Mouse (Mus musculus): Measurements from ENCODE around the gene Hist1h2bf.
A peak's percentile ranks its signal among the peaks of the same experiment; 100 is the strongest.

Hist1h2bf gene

DNA sequence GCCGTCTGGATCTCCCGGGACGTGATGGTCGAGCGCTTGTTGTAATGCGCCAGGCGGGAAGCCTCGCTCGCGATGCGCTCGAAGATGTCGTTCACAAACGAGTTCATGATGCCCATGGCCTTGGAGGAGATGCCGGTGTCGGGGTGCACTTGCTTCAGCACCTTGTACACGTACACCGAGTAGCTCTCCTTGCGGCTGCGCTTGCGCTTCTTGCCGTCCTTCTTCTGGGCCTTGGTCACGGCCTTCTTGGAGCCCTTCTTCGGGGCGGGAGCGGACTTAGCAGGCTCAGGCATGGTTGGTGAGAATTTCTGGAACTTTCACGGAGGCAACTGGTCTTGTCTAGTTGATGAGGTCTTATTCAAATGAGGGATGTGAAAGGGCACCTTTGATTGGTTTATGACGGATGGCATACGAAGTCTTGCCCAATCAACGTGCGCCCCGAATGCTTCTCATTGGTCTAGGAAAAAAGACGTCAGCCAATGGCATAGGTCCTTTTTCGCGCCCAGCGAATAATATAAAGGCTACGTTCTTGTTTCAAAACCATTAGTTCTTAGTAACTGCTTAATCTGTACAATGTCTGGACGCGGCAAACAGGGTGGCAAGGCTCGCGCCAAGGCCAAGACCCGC lies at the start of gene Hist1h2bf, which contains the start of gene Hist1h2ad:
TSS of gene Hist1h2bf (minus strand) at position 299 of the 627 bp plus-strand sequence.
TSS of gene Hist1h2ad (plus strand) at position 484 of the 627 bp plus-strand sequence.
- peak; percentile 90 for ATAC-seq (ENCODE audit: insufficient number of reproducible peaks, low FRiP score, low TSS enrichment)

- no peak for ATAC-seq (ENCODE audit: insufficient number of reproducible peaks, low FRiP score, low TSS enrichment)
Measured at GRCm38 (mm10) chr13:23622861-23623450, 49.0 kb upstream of the Hist1h2bf start.

- peak; percentile 88 for ATAC-seq (ENCODE audit: insufficient number of reproducible peaks, low FRiP score, low TSS enrichment)
Measured at GRCm38 (mm10) chr13:23622175-23622671, 48.2 kb upstream of the Hist1h2bf start, which contains the start of gene Hist1h1e. Gene Hist1h1e, minus strand, starts transcription at chr13:23622558.

DNA sequence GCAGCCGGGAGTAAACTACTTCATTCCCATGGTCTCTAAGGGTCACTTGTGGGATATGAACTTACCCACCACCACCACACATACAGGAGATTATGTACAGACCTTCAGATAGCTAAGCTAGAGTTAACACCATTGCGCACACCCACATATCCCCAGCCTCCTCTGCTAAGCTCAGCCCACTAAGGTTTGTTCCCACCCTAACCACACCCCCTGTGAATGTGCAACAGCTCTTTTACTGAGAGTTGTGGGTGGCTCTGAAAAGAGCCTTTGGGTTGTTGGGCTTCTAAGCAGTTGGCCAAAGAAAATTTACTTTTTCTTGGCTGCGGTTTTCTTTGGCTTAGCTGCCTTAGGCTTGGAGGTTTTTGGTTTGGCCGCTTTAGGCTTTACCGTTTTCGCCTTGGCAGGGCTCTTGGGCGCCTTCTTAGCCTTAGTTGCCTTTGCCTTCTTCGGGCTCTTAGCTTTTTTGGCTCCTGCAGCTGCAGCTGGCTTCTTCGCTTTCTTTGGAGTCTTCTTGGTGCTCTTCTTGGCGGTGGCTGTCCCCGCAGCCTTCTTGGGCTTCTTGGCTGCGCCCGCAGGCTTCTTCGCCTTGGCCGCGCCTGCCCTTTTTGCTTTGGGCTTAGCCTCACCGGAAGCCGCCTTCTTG lies 47.7 kb upstream of the Hist1h2bf start:
- peak; percentile 81 for ATAC-seq (ENCODE audit: insufficient number of reproducible peaks, low FRiP score, low TSS enrichment)

DNA sequence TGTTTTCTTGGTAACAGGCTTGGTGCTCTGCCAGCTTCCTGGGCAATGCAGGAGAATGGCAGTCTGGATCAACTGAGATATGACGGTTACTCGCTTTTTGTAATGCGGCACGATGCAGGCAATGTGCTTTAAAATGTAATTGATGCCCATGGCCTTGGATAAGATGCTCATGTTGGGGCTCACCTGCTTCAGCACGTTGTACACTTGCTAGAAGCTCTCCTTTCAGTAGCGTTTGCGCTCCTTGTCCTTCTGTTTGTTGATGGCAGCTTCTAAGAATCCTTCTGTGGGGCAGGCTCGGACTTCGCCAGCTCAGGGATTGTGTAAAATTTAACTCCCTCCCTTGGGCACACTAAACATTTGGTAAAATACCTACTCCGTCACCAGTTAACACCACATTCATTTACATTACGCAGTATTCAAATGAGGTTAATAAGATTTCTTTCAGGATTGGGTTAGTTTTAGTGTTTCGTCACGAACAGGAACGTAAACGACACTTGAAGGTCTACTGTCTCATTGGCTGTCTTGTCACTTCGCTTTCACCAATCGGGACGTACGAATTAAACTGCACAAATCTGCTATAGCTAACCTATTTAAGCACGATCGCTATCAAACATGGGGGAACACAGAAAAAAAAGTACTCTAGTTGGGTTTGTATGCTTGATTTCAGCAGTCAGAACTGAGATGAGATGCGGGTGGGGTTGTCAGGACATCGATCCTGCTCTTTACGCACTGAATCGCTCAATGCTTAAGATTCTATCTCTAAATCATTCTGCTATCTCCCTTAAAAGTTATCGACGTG lies 46.9 kb upstream of the Hist1h2bf start, which contains the start of gene Hist1h2be:
TSS of gene Hist1h2be (minus strand) at position 392 of the 799 bp plus-strand sequence.
- peak; percentile 93 for ATAC-seq (ENCODE audit: insufficient number of reproducible peaks, low FRiP score, low TSS enrichment)

DNA sequence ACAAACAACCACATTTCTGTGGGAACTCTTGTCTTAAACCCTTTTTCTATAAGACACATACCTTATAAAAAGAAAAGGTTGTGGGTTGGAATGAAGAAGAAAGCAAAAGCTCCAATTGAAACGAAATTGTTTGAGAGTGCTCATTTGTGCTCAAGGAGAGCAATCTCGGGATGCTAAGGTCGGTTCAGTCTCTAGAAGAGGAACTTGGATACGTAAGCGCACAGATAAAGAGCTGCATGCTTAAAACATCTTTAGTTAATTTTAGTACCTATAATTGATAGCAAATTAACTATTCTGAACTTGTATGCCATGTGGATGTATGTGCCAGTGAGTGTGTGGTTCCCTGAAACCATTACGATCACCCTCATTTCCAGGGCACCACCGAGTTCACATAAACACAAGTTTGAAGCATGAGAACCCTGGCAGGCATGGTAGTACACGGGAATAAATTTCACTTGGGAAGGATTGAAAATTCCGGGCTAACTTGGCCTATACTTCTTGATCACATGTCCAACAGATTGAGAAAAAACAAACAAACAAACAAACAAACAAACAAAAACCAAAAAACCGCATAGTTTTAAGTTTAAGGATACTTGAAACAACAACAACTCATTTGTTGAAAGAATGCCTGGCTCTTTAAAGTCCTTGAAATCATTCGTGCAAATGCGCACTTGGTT lies 46.2 kb upstream of the Hist1h2bf start:
- ATAC-seq (ENCODE audit: insufficient number of reproducible peaks, low FRiP score, low TSS enrichment): no peak

DNA sequence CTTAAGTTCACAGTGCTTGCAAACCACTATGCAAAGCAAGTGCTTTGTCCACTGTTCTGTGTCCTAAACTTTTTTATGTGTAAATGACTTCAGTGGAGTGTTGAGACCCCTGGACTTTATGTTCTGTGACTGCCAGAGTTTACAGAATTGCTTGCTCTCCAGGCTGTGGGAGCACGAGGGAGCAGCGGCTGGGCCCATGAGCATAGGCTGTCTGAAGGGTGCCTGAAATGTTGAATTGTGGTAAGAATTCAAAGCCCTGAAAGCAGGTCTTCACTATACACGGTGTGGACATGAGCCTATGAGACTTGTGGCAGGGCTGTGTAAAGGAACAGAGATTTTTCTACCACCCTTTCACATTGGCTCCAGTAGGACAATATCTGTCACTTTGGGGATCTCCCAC lies 37.6 kb upstream of the Hist1h2bf start:
- no peak for ATAC-seq (ENCODE audit: insufficient number of reproducible peaks, low FRiP score, low TSS enrichment)

GRCm38 (mm10) chr13:23610393-23610792 lies 36.4 kb upstream of the Hist1h2bf start:
- no peak for ATAC-seq (ENCODE audit: insufficient number of reproducible peaks, low FRiP score, low TSS enrichment)

DNA sequence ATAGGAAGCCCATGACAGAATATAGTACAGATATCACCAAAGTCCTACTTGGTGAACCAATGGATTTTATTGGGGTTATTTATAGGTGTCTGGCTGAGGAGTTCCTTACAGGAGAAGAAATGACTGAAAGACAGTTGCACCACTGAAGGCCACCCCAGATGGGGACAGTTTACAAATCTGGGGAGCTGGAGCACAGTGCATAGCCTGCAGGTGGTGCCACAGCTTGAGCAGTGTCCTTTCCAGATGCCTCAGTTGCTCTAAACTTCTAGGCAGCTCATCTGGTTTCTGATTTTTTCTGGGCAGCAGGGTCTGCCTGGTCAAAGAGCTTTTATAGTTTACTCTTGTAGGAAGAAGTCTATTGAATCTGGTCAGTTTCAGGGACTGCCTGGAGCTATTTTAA lies 35.8 kb upstream of the Hist1h2bf start:
- no peak for ATAC-seq (ENCODE audit: insufficient number of reproducible peaks, low FRiP score, low TSS enrichment)

- no peak for ATAC-seq (ENCODE audit: insufficient number of reproducible peaks, low FRiP score, low TSS enrichment)
Measured at GRCm38 (mm10) chr13:23609209-23609608, 35.2 kb upstream of the Hist1h2bf start.

DNA sequence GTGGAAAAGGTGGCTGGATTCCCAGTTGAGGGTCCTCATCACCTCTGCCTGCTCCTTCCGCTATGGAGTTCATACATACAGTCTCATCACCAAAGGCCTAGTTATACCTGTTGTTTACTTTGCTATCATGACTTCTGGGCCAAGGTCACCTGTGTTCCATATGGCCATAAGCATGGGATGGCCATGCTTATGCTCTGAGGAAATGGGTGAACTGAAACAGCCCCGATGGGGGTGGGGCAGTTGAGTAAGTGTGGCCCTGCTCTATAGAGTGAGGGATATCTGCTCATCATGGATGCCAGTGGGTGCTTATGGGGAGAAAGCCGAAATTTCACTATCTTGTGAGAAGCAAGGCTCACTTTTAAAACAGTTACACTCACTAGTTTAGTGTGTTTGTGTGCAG lies 31.1 kb upstream of the Hist1h2bf start:
- no peak for ATAC-seq (ENCODE audit: insufficient number of reproducible peaks, low FRiP score, low TSS enrichment)

GRCm38 (mm10) chr13:23604452-23604851 lies 30.5 kb upstream of the Hist1h2bf start:
- ATAC-seq (ENCODE audit: insufficient number of reproducible peaks, low FRiP score, low TSS enrichment): no peak

- ATAC-seq (ENCODE audit: insufficient number of reproducible peaks, low FRiP score, low TSS enrichment): no peak
Measured at GRCm38 (mm10) chr13:23603182-23603699, 29.2 kb upstream of the Hist1h2bf start.

- ATAC-seq (ENCODE audit: insufficient number of reproducible peaks, low FRiP score, low TSS enrichment): peak; percentile 74; the same call in 1 of the 2 replicates
Measured at GRCm38 (mm10) chr13:23597957-23598356, 24.0 kb upstream of the Hist1h2bf start.

GRCm38 (mm10) chr13:23595622-23596372 lies 21.8 kb upstream of the Hist1h2bf start:
- ATAC-seq (ENCODE audit: insufficient number of reproducible peaks, low FRiP score, low TSS enrichment): no peak

- ATAC-seq (ENCODE audit: insufficient number of reproducible peaks, low FRiP score, low TSS enrichment): no peak
Measured at GRCm38 (mm10) chr13:23595185-23595584, 21.2 kb upstream of the Hist1h2bf start.

DNA sequence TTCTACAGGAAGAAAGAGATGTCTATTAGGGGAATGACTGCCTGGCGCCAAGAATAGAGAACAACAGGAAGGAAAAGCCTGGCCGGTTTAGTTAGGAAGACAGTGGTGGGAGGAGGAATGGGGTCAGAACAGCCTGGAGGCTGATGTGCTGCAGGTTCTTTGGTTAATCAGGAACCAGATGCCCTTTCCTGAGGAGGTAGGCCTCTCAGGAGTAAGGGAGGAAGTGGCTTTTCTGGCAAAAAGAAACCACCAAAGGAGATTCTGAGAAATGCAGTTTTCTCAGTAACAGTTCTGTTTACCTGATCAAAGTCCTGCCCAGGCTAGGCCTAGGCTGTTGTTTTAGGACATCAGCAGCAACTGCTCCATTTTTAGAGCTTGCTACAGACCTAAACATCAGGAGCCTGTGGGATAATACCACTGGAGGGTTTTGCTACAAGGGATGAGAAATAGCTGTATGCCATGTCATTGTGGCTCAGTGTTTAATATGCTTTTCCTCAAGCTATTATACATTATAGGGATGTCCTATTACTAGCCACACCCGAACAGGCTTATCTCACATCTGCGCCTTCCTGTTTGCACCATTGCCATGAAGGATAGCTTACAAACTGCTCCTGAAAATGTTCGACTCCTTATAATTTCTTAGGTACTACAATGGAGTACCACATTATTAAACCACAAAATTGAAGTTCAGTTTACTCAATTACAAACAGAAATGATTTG lies 19.2 kb upstream of the Hist1h2bf start:
- no peak for ATAC-seq (ENCODE audit: insufficient number of reproducible peaks, low FRiP score, low TSS enrichment)

DNA sequence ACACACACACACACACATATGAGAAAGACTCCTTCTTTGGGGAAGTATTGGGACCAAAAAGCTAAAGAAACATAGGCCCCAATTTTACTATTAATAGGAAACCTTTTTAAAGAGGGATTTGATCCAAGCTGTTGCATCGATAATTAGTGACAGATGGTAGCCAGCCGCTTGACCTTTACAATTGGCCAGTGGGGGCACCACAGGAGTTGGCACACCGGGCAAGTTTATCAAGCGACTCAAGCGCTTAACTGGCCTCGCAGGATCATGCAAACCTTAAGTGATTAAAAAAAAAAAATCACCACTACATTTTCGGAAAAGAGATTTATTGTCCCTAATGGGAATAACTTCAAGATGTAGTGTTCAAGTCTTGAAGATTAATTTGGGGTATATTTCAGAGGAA lies 18.6 kb upstream of the Hist1h2bf start:
- ATAC-seq (ENCODE audit: insufficient number of reproducible peaks, low FRiP score, low TSS enrichment): peak; percentile 45; the same call in 1 of the 2 replicates

Measured in cerebellum, adult (tissue).